Mouse (Mus musculus): ENCODE results near the gene Clec2l.

- TF ChIP-seq ZNF384 (IDR thresholded peaks at IDR 0.05; ENCODE audit: low read depth, low read length), result no peak
- no peak for TF ChIP-seq CHD2 (IDR thresholded peaks at IDR 0.05; ENCODE audit: low read depth, low read length)
- no peak for TF ChIP-seq HCFC1 (IDR thresholded peaks at IDR 0.05; ENCODE audit: borderline replicate concordance, insufficient read depth, low read length)
- TF ChIP-seq MAFK (IDR thresholded peaks at IDR 0.05; ENCODE audit: insufficient read depth, low read depth, low read length), result no peak
- TF ChIP-seq ZC3H11A (IDR thresholded peaks at IDR 0.05; ENCODE audit: borderline replicate concordance, low read depth, low read length), result no peak
Measured at GRCm38 (mm10) chr6:38672011-38672410, 9.1 kb downstream of the Clec2l start.

Measured in ES-E14 (cell line).